Mouse (Mus musculus): ENCODE measurements around the gene Mfap2.

DNA sequence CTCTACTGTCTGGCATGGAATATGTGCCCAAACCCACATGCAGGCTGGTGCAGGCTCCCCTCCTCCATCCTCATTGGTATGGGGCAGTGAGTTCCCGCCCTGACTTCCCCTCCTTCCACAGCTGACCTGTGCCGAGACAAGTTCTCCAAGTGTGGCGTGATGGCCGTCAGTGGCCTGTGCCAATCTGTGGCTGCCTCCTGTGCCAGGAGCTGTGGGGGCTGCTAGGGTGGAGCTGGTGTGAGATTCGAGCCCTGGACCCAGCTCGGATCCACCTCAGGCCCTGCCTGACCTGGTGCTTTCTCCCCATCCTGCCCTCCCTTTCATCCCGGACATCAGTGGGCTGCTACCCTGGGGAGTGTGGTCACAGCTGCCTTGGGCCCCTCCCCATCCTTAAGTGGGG, 5.1 kb downstream of the Mfap2 start:
- TF ChIP-seq CTCF (IDR thresholded peaks at IDR 0.05; ENCODE audit: insufficient read depth, low read depth, low read length) (no peak), POLR2A (IDR thresholded peaks at IDR 0.05; ENCODE audit: insufficient read depth, low read depth, low read length) (no peak)

Measured in olfactory bulb, adult 2 months (tissue).